Mouse (Mus musculus) liver, embryonic 14.5 days (tissue): Measurements from ENCODE around the gene Spata13.

Experiments used
- CTCF ChIP-seq: IDR thresholded peaks from 2 replicates; pipeline ENCODE4 v1.5.1; 2016; ENCODE audit warnings: antibody characterized with exemption, low read depth, control low read depth
- EP300 ChIP-seq: IDR thresholded peaks from 2 replicates; pipeline ENCODE4 v1.6.1; 2016; ENCODE audit warnings: antibody characterized with exemption, low read depth

DNA sequence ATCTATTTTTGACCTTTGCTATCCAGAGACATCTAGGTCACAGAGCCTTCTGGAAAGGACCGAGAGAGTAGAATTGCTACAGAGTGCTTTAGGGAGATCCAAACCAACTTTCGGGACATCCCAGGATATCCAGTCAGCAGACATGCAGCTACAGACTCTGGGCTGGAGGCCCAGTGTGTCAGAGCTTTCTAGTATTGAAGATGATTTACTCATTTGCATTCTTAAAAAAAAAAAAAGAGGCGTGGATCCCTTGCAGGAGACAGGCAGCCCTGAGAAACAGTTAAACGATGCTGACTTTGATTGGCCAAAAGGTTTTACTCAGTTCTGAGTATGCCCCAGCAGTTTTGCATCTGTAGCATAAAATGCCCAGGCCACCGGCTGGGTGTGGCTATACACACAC lies 59.9 kb downstream of the Spata13 start:
- TF ChIP-seq EP300 (no peak), CTCF (no peak)
